Mouse (Mus musculus): ENCODE data around the gene Myt1. TPM values are rescaled to one million over a fixed set of nuclear protein-coding genes. Genes with fewer than 3 reads are reported as not detected.

The Myt1 gene
- total RNA-seq, 2 experiments from 2014 or later: 35.7 to 37.7 TPM

Other genes with a start within 250 kb of the Myt1 start
- 100 to 1,000 TPM; 288 to 305 TPM for gene Dnajc5, start 242.8 kb upstream of the Myt1 start, total RNA-seq (2021)
- 10 to 100 TPM; 66.1 to 69.2 TPM for gene Uckl1, start 178.4 kb upstream of the Myt1 start, total RNA-seq (2021)
- 10 to 100 TPM; 49.7 to 51.6 TPM for gene Prpf6, start 171.5 kb upstream of the Myt1 start, total RNA-seq (2021)
- gene Zfp512b, start 170.5 kb upstream of the Myt1 start, total RNA-seq (2021): 100 to 1,000 TPM; 191 to 197 TPM
- 10 to 100 TPM; 43.7 to 48.7 TPM for gene Samd10, start 164.1 kb upstream of the Myt1 start, total RNA-seq (2021)
- under 1 TPM; 0.50 to 0.54 TPM for gene Gm29797, start 106.3 kb upstream of the Myt1 start, total RNA-seq (2021)
- 10 to 100 TPM; 13.4 to 13.5 TPM for gene Sox18, start 91.7 kb upstream of the Myt1 start, total RNA-seq (2021)
- gene Tcea2, start 83.0 kb upstream of the Myt1 start, total RNA-seq (2021): 10 to 100 TPM; 57.8 to 62.4 TPM
- 10 to 100 TPM; 39.0 to 49.4 TPM for gene Rgs19, start 69.4 kb upstream of the Myt1 start, total RNA-seq (2021)
- not detected for gene Lkaaear1, start 64.9 kb upstream of the Myt1 start, total RNA-seq (2021)
- gene Oprl1, start 48.3 kb upstream of the Myt1 start, total RNA-seq (2021): 10 to 100 TPM; 73.1 to 73.8 TPM
- 10 to 100 TPM; 38.0 to 40.7 TPM for gene Pcmtd2, start 74.5 kb downstream of the Myt1 start, total RNA-seq (2021)
- gene Polr3k, start 101.0 kb downstream of the Myt1 start, total RNA-seq (2021): 10 to 100 TPM; 53.4 to 56.2 TPM
- not detected for gene Gm14496, start 227.8 kb downstream of the Myt1 start, total RNA-seq (2021)